Mouse (Mus musculus) ES-Bruce4 (cell line): ENCODE data around the gene Paics. TPM values are rescaled to one million over a fixed set of nuclear protein-coding genes. Genes with fewer than 3 reads are reported as not detected.

ENCODE experiments used
- H3K27ac ChIP-seq: 2 replicates; pipeline ENCODE4 v1.5.1; 2012; ENCODE audit warnings: low read length, inconsistent platforms; ENCODE audit not compliant: insufficient read depth
- H3K27me3 ChIP-seq: 2 replicates; pipeline ENCODE4 v1.6.1; 2012; ENCODE audit warnings: mild to moderate bottlenecking, low read length, inconsistent platforms; ENCODE audit not compliant: control insufficient read depth, poor library complexity, insufficient read depth, severe bottlenecking
- H3K36me3 ChIP-seq: 2 replicates; pipeline ENCODE4 v1.6.1; 2012; ENCODE audit warnings: inconsistent platforms, mild to moderate bottlenecking, low read length, moderate library complexity; ENCODE audit not compliant: control insufficient read depth, poor library complexity, insufficient read depth, severe bottlenecking
- H3K4me1 ChIP-seq: one replicate; pipeline ENCODE4 v1.8.1; 2011; ENCODE audit warnings: low read length; ENCODE audit not compliant: control insufficient read depth, insufficient read depth
- H3K4me3 ChIP-seq: 2 replicates; pipeline ENCODE4 v1.5.1; 2011; ENCODE audit warnings: low read depth, mild to moderate bottlenecking, low read length
- H3K9ac ChIP-seq: 2 replicates; pipeline ENCODE4 v1.6.1; 2012; ENCODE audit warnings: low read depth, mild to moderate bottlenecking, inconsistent platforms; ENCODE audit not compliant: poor library complexity, severe bottlenecking
- H3K9me3 ChIP-seq: replicated peaks from 2 replicates; pipeline ENCODE4 v1.6.1; 2012; ENCODE audit warnings: mild to moderate bottlenecking, low read length, inconsistent platforms; ENCODE audit not compliant: control insufficient read depth, poor library complexity, insufficient read depth, severe bottlenecking
- CTCF ChIP-seq: IDR thresholded peaks from one replicate; pipeline ENCODE4 v1.8.1; 2011; ENCODE audit warnings: low read depth, low read length
- EP300 ChIP-seq: IDR thresholded peaks from 2 replicates; pipeline ENCODE4 v1.6.1; 2011; ENCODE audit warnings: low read depth, low read length; ENCODE audit not compliant: insufficient read depth
- POLR2A ChIP-seq: IDR thresholded peaks from one replicate; pipeline ENCODE4 v1.8.1; 2011; ENCODE audit warnings: low read length; ENCODE audit not compliant: insufficient read depth
- polyA plus RNA-seq: library from polyadenylated mRNA; stranded (reverse); fragments of >200 nt; gene quantifications from 2 replicates; pipeline ENCODE4 v1.2.4, GENCODE M21; 2011; ENCODE audit warnings: low read depth; ENCODE audit not compliant: missing spikeins, insufficient read depth, insufficient read length

The Paics gene
- polyA plus RNA-seq, 1 experiment: 648 TPM

DNA sequence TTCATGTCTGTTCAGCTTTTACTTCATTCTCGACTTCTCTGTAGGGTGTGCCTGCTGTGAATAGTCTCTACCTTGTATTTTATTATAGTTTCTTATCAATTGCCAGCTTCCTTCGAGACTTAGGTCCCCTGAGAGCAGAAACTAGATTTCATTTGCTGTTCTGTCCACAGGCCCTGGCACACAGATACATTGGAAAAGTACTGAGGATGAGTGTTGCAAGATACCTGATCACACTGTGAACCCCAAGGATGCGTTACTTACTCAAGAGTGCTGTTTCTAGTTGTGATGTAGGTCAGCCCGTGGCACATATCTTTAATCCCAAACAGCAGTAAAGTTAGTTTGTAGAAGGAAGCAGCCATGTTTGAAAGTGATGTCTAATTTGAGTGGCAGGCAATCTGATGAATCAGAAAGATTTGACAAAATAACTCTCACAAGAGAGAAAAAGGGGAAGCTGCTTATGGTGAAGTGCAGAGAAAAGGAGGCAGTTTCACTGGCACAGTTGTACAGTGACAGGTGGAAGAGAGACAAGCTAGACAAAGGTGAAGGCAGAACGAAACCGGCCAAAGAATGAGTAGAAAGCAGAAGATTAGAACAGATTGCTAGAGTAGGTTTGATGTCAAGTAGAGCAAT, 3.3 kb downstream of the Paics start:
- peak overlapping the region; percentile 43; the same call in 1 of the 2 replicates for H3K27ac ChIP-seq
- no peak overlapping the region for H3K4me3 ChIP-seq
- TF ChIP-seq EP300 (no peak), CTCF (no peak), POLR2A (no peak)
- H3K9me3 ChIP-seq: no peaks in the 10 kb centered on the region
- H3K4me1 ChIP-seq: no peaks in the 10 kb centered on the region
- H3K36me3 ChIP-seq: peaks cover 52% of the 10 kb centered on the region
- H3K27me3 ChIP-seq: no peaks in the 10 kb centered on the region
- H3K9ac ChIP-seq: peak overlapping the region; percentile 66

DNA sequence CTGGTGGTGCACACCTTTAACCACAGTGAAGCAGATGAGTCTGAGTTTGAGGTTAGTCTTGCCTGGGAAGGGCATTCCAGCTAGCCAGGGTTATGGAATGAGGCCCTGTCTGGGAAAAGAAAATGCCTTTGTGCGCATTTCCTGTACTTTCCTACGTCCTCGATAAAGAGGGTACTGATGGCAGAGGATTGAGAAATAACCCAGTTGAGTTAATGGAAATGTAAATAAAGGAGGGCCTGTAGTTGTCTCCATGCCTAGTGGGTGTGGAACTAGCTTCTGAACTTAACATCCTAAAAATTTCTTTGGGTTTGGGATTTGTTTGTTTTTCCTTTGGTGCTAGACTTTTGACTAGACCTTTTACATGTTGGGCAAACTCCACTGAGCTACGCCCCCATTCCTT, 4.4 kb downstream of the Paics start:
- peak overlapping the region; percentile 23 for H3K27ac ChIP-seq
- TF ChIP-seq EP300 (no peak), POLR2A (no peak), CTCF (no peak)
- peaks cover 63% of the 10 kb centered on the region for H3K36me3 ChIP-seq
- no peaks in the 10 kb centered on the region for H3K27me3 ChIP-seq
- H3K9ac ChIP-seq: 0 out of 2 replicates have a peak overlapping the region, but pooled peaks have one; percentile 3
- H3K4me1 ChIP-seq: no peaks in the 10 kb centered on the region
- no peaks in the 10 kb centered on the region for H3K9me3 ChIP-seq
- no peak overlapping the region for H3K4me3 ChIP-seq

DNA sequence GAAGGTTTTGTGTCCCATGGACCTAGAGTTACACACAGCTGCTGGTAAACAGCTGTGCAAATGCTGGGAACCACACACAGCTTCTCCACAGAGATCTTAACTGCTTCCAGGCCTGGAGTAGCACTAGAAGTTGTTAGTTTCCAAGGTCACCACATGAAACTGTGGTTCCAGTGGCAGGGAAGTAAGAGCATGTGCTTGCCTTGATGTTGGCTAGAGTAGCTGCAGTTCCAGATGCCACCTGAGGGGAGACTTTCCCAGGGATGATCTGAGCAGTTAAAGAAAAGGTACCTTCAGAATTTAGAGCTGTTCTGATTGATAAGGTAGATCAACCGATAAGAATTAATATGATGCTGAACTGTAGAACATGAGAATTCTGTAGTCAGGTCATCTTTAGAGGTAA, 6.8 kb downstream of the Paics start:
- TF ChIP-seq EP300 (no peak), CTCF (no peak), POLR2A (no peak)
- H3K9me3 ChIP-seq: no peaks in the 10 kb centered on the region
- H3K27me3 ChIP-seq: no peaks in the 10 kb centered on the region
- H3K36me3 ChIP-seq: peaks cover 88% of the 10 kb centered on the region
- no peak overlapping the region for H3K9ac ChIP-seq
- H3K27ac ChIP-seq: no peak overlapping the region
- H3K4me3 ChIP-seq: no peak overlapping the region
- H3K4me1 ChIP-seq: no peaks in the 10 kb centered on the region

DNA sequence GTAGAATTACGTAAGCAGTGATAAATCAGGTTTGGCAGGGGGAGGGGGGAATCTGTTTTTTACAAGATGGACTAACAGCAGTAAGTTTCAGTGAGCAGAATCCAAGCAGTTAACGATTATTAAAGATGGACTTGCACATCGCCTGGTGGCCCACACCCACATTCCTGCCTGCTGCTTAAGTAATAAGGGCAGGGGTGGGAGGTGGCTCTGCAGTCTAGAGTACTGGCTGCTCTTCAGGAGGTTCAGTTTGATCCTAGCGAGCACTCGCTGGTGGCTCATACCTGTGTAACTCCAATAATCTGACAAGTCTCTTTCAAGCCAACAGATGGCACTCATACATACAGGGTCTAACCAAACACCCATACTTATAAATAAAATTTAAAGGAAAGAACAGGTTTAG, 8.5 kb downstream of the Paics start:
- Histone ChIP-seq H3K9me3 (no peaks in the 10 kb centered on the region), H3K27ac (no peak overlapping the region), H3K9ac (no peak overlapping the region), H3K4me1 (no peaks in the 10 kb centered on the region), H3K4me3 (no peak overlapping the region), H3K36me3 (peaks cover 94% of the 10 kb centered on the region), H3K27me3 (no peaks in the 10 kb centered on the region)
- no peak for TF ChIP-seq EP300
- TF ChIP-seq CTCF: no peak
- TF ChIP-seq POLR2A: no peak

DNA sequence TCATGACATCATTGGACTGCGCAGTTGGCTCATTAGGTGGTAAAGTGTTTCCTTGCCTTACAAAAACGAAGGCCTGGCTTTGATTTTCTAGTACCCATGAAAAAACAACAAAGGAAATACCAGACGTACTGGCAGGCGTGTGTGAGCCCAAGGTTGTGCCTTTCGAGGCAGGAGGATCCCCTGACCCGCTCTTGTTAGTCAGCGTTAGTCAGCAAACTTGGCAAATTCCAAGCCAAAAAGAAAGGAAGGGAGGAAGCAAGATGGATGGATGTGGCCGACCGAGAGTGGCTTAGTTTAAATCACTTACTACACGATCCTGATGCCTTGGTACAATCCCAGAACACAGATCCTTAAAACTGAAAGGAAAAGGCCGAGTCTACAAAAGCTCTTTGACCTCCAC, 11.4 kb downstream of the Paics start:
- Histone ChIP-seq H3K36me3 (peaks cover 93% of the 10 kb centered on the region), H3K4me3 (no peak overlapping the region), H3K9ac (no peak overlapping the region), H3K27me3 (no peaks in the 10 kb centered on the region), H3K9me3 (no peaks in the 10 kb centered on the region), H3K4me1 (no peaks in the 10 kb centered on the region), H3K27ac (no peak overlapping the region)
- TF ChIP-seq CTCF (no peak), EP300 (no peak), POLR2A (no peak)

DNA sequence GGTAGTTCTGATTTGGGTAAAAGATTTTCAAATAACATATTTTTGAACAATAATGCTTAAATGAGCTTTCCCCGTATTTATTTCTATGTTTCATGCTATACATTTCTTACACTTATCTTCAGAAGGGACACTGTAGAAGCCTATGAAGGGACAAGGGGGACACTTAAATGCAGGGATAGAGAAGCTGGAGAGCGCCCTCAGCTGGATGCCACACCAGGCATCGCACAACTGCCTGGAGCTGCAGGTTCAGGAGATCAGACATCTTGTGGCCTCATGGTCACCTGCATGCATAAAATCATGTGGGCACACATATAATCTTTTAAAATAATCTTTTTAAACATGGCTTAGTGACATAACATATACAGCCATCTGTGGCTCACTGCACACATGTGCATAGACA, 13.5 kb downstream of the Paics start:
- Histone ChIP-seq H3K4me3 (no peak overlapping the region), H3K27me3 (no peaks in the 10 kb centered on the region), H3K9ac (no peak overlapping the region), H3K27ac (no peak overlapping the region), H3K36me3 (peaks cover 90% of the 10 kb centered on the region), H3K9me3 (no peaks in the 10 kb centered on the region), H3K4me1 (no peaks in the 10 kb centered on the region)
- no peak for TF ChIP-seq POLR2A
- TF ChIP-seq CTCF: peak; percentile 62
